Mouse (Mus musculus) thymus, adult 2 months (tissue): ENCODE data around the gene Aoah.

Source experiments
- CTCF ChIP-seq: fragments of 200-500 bp; IDR thresholded peaks from 2 replicates; pipeline ENCODE4 v1.5.1; 2012; ENCODE audit warnings: mild to moderate bottlenecking, control low read depth, low read length, moderate library complexity, borderline replicate concordance; ENCODE audit not compliant: control insufficient read depth, poor library complexity, insufficient read depth; ENCODE audit errors: extremely low read depth
- POLR2A ChIP-seq: fragments of 200-500 bp; IDR thresholded peaks from 2 replicates; pipeline ENCODE4 v1.6.1; 2012; ENCODE audit warnings: mild to moderate bottlenecking, low read length, control low read depth, moderate library complexity; ENCODE audit not compliant: control insufficient read depth, poor library complexity, insufficient read depth; ENCODE audit errors: extremely low read depth

DNA sequence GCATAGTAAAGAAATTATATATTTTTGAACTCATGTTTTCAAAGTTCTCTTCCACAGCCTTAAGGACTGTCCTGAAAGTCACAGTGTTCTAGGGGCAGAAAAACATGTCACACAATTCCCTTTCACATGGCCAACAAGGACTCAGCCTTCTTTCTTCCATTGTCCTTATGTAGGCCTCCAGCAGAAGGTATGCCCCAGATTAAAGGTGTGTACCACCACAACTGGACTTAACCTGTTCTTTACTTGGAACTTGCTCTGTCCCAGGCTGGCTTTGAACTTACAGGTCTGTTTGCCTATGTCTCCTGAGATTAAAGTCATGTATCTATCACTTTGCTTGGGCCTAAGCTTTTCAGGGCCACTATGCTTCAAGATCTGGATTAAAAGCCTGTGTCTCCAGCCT is 192.0 kb downstream of the Aoah start:
- TF ChIP-seq CTCF: no peak
- TF ChIP-seq POLR2A: no peak
